9 mouse cellular contexts compared by ENCODE assay signal in genomic region chr9:25655767-25656513, GRCm38 (mm10).
DNase-seq lines count a peak whose midpoint lies in the region; ATAC-seq and TF ChIP-seq lines count a peak whose summit lies in the region.
"Had no signal": no experiment of that assay in that cellular context is flagged by ENCODE, and none has a peak within 500 bp of the region (broad histone marks: within the 10 kb centered on the region; RNA-seq: fewer than 3 reads in every experiment).

No protein-coding gene starts in this region.

- no peaks in the 10 kb centered on the region for H3K27me3 ChIP-seq in kidney, adult 2 months (replicated peaks; ENCODE audit: control insufficient read depth, insufficient read depth, low read length)
- H3K27me3 ChIP-seq in kidney, embryonic 15.5 days: no peaks in the 10 kb centered on the region
- H3K27me3 ChIP-seq in hindbrain, embryonic 15.5 days: no peaks in the 10 kb centered on the region
- H3K27me3 ChIP-seq in neural tube, embryonic 12.5 days (replicated peaks): no peaks in the 10 kb centered on the region
- H3K27me3 ChIP-seq: embryonic facial prominence, embryonic 15.5 days had no signal

- peak; percentile 39 for DNase-seq in kidney, adult 2 months
- peak; percentile 41 for DNase-seq in R1 (ENCODE audit: low read depth, low spot score)
- DNase-seq in embryo, embryonic 9.5 days (ENCODE audit: extremely low spot score): peak; percentile 48
- peak; percentile 8 to 30 for DNase-seq in left cerebral cortex, postnatal 36 days (ENCODE audit: low spot score in 2 of 2)
- no peak for DNase-seq in T-cell, adult 2 months (ENCODE audit: low spot score)

- intact Hi-C loops in left cerebral cortex, postnatal 36 days (cut with DNase I): loop anchor here (1.0 kb wide), 1 partner anchor 1120 kb away; no protein-coding TSS in a partner anchor

- no peak for TF ChIP-seq POLR2A in kidney, adult 2 months (IDR thresholded peaks at IDR 0.05; ENCODE audit: low read depth, low read length)

- WGBS in kidney, adult 2 months: 3% methylated on average over 3 of the region's 3 CpGs
- WGBS in kidney, embryonic 15.5 days: 6% methylated on average over 3 of the region's 3 CpGs
- 2% methylated on average over 3 of the region's 3 CpGs for WGBS in hindbrain, embryonic 15.5 days
- WGBS in neural tube, embryonic 12.5 days: 6% methylated on average over 3 of the region's 3 CpGs

- H3K9ac ChIP-seq in kidney, embryonic 15.5 days: no peak overlapping the region
- H3K9ac ChIP-seq in hindbrain, embryonic 15.5 days: no peak overlapping the region
- no peak overlapping the region for H3K9ac ChIP-seq in neural tube, embryonic 12.5 days
- H3K9ac ChIP-seq: embryonic facial prominence, embryonic 15.5 days had no signal

- ATAC-seq in kidney, embryonic 15.5 days (replicated peaks; ENCODE audit: low FRiP score): no peak
- ATAC-seq in hindbrain, embryonic 15.5 days (ENCODE audit: low FRiP score, low read depth): peak; percentile 73
- ATAC-seq in neural tube, embryonic 12.5 days (ENCODE audit: low FRiP score, low read depth): peak; percentile 58; the same call in 1 of the 2 replicates

- no peaks in the 10 kb centered on the region for H3K36me3 ChIP-seq in kidney, adult 2 months (ENCODE audit: control insufficient read depth, insufficient read depth, low read length)
- no peaks in the 10 kb centered on the region for H3K36me3 ChIP-seq in kidney, embryonic 15.5 days
- no peaks in the 10 kb centered on the region for H3K36me3 ChIP-seq in hindbrain, embryonic 15.5 days
- H3K36me3 ChIP-seq in neural tube, embryonic 12.5 days: no peaks in the 10 kb centered on the region
- H3K36me3 ChIP-seq: embryonic facial prominence, embryonic 15.5 days had no signal

- no peak overlapping the region for H3K27ac ChIP-seq in kidney, adult 2 months (ENCODE audit: insufficient read depth, low read depth, low read length)
- no peak overlapping the region for H3K27ac ChIP-seq in kidney, embryonic 15.5 days
- no peak overlapping the region for H3K27ac ChIP-seq in hindbrain, embryonic 15.5 days (replicated peaks)
- H3K27ac ChIP-seq in neural tube, embryonic 12.5 days: no peak overlapping the region
- H3K27ac ChIP-seq: embryonic facial prominence, embryonic 15.5 days had no signal

- no peaks in the 10 kb centered on the region for H3K9me3 ChIP-seq in kidney, embryonic 15.5 days (replicated peaks)
- no peaks in the 10 kb centered on the region for H3K9me3 ChIP-seq in hindbrain, embryonic 15.5 days
- no peaks in the 10 kb centered on the region for H3K9me3 ChIP-seq in neural tube, embryonic 12.5 days
- H3K9me3 ChIP-seq: embryonic facial prominence, embryonic 15.5 days had no signal

- H3K4me2 ChIP-seq in kidney, embryonic 15.5 days: no peak overlapping the region
- no peak overlapping the region for H3K4me2 ChIP-seq in hindbrain, embryonic 15.5 days
- H3K4me2 ChIP-seq in neural tube, embryonic 12.5 days (replicated peaks): no peak overlapping the region
- H3K4me2 ChIP-seq: embryonic facial prominence, embryonic 15.5 days had no signal

- no peak overlapping the region for H3K4me3 ChIP-seq in kidney, adult 2 months (ENCODE audit: insufficient read depth, low read depth, low read length)
- H3K4me3 ChIP-seq in kidney, embryonic 15.5 days (replicated peaks): no peak overlapping the region
- H3K4me3 ChIP-seq in hindbrain, embryonic 15.5 days: no peak overlapping the region
- no peak overlapping the region for H3K4me3 ChIP-seq in neural tube, embryonic 12.5 days
- H3K4me3 ChIP-seq: embryonic facial prominence, embryonic 15.5 days had no signal

- H3K4me1 ChIP-seq in kidney, adult 2 months (ENCODE audit: control insufficient read depth, insufficient read depth, low read length): no peaks in the 10 kb centered on the region
- no peaks in the 10 kb centered on the region for H3K4me1 ChIP-seq in kidney, embryonic 15.5 days
- no peaks in the 10 kb centered on the region for H3K4me1 ChIP-seq in hindbrain, embryonic 15.5 days (replicated peaks)
- no peaks in the 10 kb centered on the region for H3K4me1 ChIP-seq in neural tube, embryonic 12.5 days
- H3K4me1 ChIP-seq: embryonic facial prominence, embryonic 15.5 days had no signal

- peak; percentile 13; the same call in 1 of the 2 replicates for TF ChIP-seq CTCF in kidney, adult 2 months (conservative IDR thresholded peaks at IDR 0.05; ENCODE audit: insufficient read depth, insufficient read length, low read depth, low read length)
